Mouse (Mus musculus) Patski (cell line): ENCODE data around the gene Tbc1d14. TPM values are rescaled to one million over a fixed set of nuclear protein-coding genes. Genes with fewer than 3 reads are reported as not detected.

Source experiments
- ATAC-seq: fragments of 100-300 bp; one replicate; pipeline ENCODE4 v1.8.0; 2021
- CTCF ChIA-PET: fragments of 350-600 bp; sonication (Branson Sonifier 250); formaldehyde crosslinking; loops from one replicate; lab custom pipeline; 2022; ENCODE audit warnings: inconsistent platforms; lab: Charles Lee
- POLR2A ChIA-PET: fragments of 350-600 bp; sonication (Branson Sonifier 250); formaldehyde crosslinking; loops from one replicate; lab custom pipeline; 2022; ENCODE audit warnings: antibody characterized with exemption, inconsistent platforms; lab: Charles Lee
- DNase-seq: peaks from one replicate; pipeline ENCODE4 v3.0.0-alpha.2; 2011; ENCODE audit warnings: low read depth, low spot score
- H3K27me3 ChIP-seq: fragments of 371-371 bp; one replicate; pipeline ENCODE4 v1.5.1; 2021
- CTCF ChIP-seq: fragments of 100-300 bp; IDR thresholded peaks from one replicate; pipeline ENCODE4 v1.5.1; 2021
- in situ Hi-C: fragments of 300-500 bp; cut with MboI; formaldehyde crosslinking; loops from 3 replicates; pipeline ENCODE4 v1.11.1; 2018; ENCODE audit warnings: low pct_unique_long_range_greater_than_20kb, mixed read lengths
- polyA plus RNA-seq: library from polyadenylated mRNA; unstranded; gene quantifications from one replicate; pipeline ENCODE4 v1.2.3, GENCODE M21; 2021

The Tbc1d14 gene
- polyA plus RNA-seq, 1 experiment from 2014 or later, result 49.8 TPM

- no peak for ATAC-seq
- CTCF ChIA-PET, result interaction anchor here (1.4 to 1.9 kb wide), 2 partner anchors 22 to 33 kb away, joined by 3 to 5 read pairs; partner anchors contain the start of gene Tada2b
- TF ChIP-seq CTCF, result no peak
- no peak for DNase-seq
- in situ Hi-C loops, result no loop called here
- POLR2A ChIA-PET, result no interaction called here
- H3K27me3 ChIP-seq, result no peaks in the 10 kb centered on the region
These were observed 87.8 kb downstream of the Tbc1d14 start for GRCm38 (mm10) chr5:36505235-36505634.

DNA sequence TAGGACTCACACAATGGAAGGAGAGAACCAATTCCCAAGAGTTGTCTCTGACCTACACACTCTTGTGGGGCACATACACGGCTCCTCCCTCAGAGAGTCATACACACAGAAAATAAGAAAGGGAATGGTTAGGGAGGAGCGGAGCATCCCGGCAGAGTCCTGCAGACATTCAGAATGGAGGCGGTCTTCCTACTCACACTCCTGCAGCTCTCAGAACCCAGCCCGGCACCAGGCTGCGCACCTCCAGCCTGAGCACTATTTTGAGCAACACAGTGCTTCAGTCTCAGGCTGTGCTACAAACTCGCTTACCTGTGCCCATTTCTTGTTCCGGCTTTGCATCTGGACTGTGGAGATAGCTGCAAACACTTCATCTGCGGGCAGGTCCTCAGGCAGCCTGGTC lies 98.4 kb downstream of the Tbc1d14 start:
- DNase-seq (no peak), ATAC-seq (no peak)
- CTCF ChIA-PET, result no interaction called here
- POLR2A ChIA-PET, result no interaction called here
- no peak for TF ChIP-seq CTCF
- in situ Hi-C loops, result loop anchor here (25.0 kb wide), 1 partner anchor 843 kb away; the partner anchor contains the start of genes Evc and Evc2
- no peaks in the 10 kb centered on the region for H3K27me3 ChIP-seq

GRCm38 (mm10) chr5:36493919-36494318 lies 99.2 kb downstream of the Tbc1d14 start:
- ChIA-PET CTCF (no interaction called here), POLR2A (no interaction called here)
- no peaks in the 10 kb centered on the region for H3K27me3 ChIP-seq
- ATAC-seq (no peak), DNase-seq (peak; percentile 22)
- no peak for TF ChIP-seq CTCF
- in situ Hi-C loops, result loop anchor here (25.0 kb wide), 1 partner anchor 843 kb away; the partner anchor contains the start of genes Evc and Evc2

GRCm38 (mm10) chr5:36489225-36489624 lies 103.9 kb downstream of the Tbc1d14 start:
- ATAC-seq (no peak), DNase-seq (no peak)
- POLR2A ChIA-PET, result interaction anchor here (1.2 kb wide), 1 partner anchor 9 kb away, joined by 3 read pairs; no protein-coding TSS in a partner anchor
- in situ Hi-C loops, result loop anchor here (25.0 kb wide), 1 partner anchor 848 kb away; the partner anchor contains the start of genes Evc and Evc2
- CTCF ChIA-PET, result interaction anchor here (1.2 to 3.5 kb wide), 11 partner anchors 12 to 251 kb away, joined by 3 to 12 read pairs (median 5); partner anchors contain the start of gene Grpel1
- no peak for TF ChIP-seq CTCF
- H3K27me3 ChIP-seq, result no peaks in the 10 kb centered on the region

DNA sequence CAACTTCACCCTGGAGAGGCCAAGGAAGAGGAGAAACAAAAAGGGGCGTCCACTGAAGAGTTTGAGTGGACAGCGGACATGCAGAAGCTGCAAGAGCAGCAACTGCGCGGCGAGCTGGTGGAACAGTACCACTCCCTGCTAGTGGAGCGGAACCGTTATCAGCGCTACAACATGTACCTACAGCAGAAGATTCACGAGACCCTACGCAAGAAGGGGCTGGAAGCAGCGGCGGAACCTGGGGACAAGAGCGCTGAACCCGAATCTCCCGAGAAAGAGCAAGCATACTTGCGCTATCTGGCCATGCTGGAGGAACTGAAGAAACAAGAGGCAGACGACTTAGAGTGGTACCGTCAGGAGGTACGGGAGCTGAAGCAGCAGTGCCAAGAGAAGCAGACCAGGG lies 107.8 kb downstream of the Tbc1d14 start:
- POLR2A ChIA-PET, result interaction anchor here (0.6 kb wide), 1 partner anchor 81 kb away, joined by 8 read pairs; no protein-coding TSS in a partner anchor
- TF ChIP-seq CTCF, result no peak
- no peak for ATAC-seq
- DNase-seq, result no peak
- in situ Hi-C loops, result loop anchor here (25.0 kb wide), 1 partner anchor 852 kb away; the partner anchor contains the start of genes Evc and Evc2
- H3K27me3 ChIP-seq, result no peaks in the 10 kb centered on the region
- CTCF ChIA-PET, result interaction anchor here (1.6 to 14.3 kb wide), 3 partner anchors 13 to 24 kb away, joined by 3 to 114 read pairs (median 69); partner anchors contain the start of gene Grpel1

GRCm38 (mm10) chr5:36484171-36484990 lies 108.7 kb downstream of the Tbc1d14 start, which contains the start of the genes Tada2b and Ccdc96:
Gene Tada2b (minus strand): TSS chr5:36484285.
Gene Ccdc96 (plus strand): TSS chr5:36484588.
- ChIA-PET CTCF (interaction anchor here (1.5 to 14.3 kb wide), 3 partner anchors 12 to 21 kb away, joined by 5 to 114 read pairs (median 69); partner anchors contain the start of gene Grpel1), POLR2A (interaction anchor here (0.6 to 1.8 kb wide), 2 partner anchors 19 to 82 kb away, joined by 7 to 8 read pairs; partner anchors contain the start of gene Grpel1)
- peak; percentile 94 for ATAC-seq
- H3K27me3 ChIP-seq, result no peaks in the 10 kb centered on the region
- DNase-seq, result peak; percentile 96
- in situ Hi-C loops, result loop anchor here (25.0 kb wide), 1 partner anchor 853 kb away; the partner anchor contains the start of genes Evc and Evc2
- TF ChIP-seq CTCF, result no peak

GRCm38 (mm10) chr5:36483203-36484101 lies 109.6 kb downstream of the Tbc1d14 start:
- in situ Hi-C loops, result loop anchor here (25.0 kb wide), 1 partner anchor 854 kb away; the partner anchor contains the start of genes Evc and Evc2
- POLR2A ChIA-PET, result interaction anchor here (1.0 to 1.8 kb wide), 3 partner anchors 10 to 19 kb away, joined by 4 to 8 read pairs (median 7); partner anchors contain the start of gene Grpel1
- TF ChIP-seq CTCF, result no peak
- H3K27me3 ChIP-seq, result no peaks in the 10 kb centered on the region
- DNase-seq (no peak), ATAC-seq (peak; percentile 6)
- CTCF ChIA-PET, result interaction anchor here (0.8 to 14.3 kb wide), 7 partner anchors 11 to 257 kb away, joined by 3 to 114 read pairs (median 5); partner anchors contain the start of gene Grpel1

- in situ Hi-C loops, result loop anchor here (25.0 kb wide), 1 partner anchor 856 kb away; the partner anchor contains the start of genes Evc and Evc2
- ATAC-seq (no peak), DNase-seq (no peak)
- no peaks in the 10 kb centered on the region for H3K27me3 ChIP-seq
- TF ChIP-seq CTCF, result no peak
- CTCF ChIA-PET, result interaction anchor here (0.8 to 14.3 kb wide), 7 partner anchors 9 to 262 kb away, joined by 3 to 114 read pairs (median 3); partner anchors contain the start of gene Grpel1
- POLR2A ChIA-PET, result interaction anchor here (0.8 to 1.8 kb wide), 3 partner anchors 8 to 16 kb away, joined by 3 to 6 read pairs (median 4); no protein-coding TSS in a partner anchor
These were observed 112.0 kb downstream of the Tbc1d14 start for GRCm38 (mm10) chr5:36481114-36481513.

- H3K27me3 ChIP-seq, result no peaks in the 10 kb centered on the region
- DNase-seq, result no peak
- ChIA-PET POLR2A (interaction anchor here (0.8 to 1.8 kb wide), 2 partner anchors 8 to 9 kb away, joined by 3 to 6 read pairs; no protein-coding TSS in a partner anchor), CTCF (interaction anchor here (0.8 to 14.3 kb wide), 6 partner anchors 8 to 263 kb away, joined by 3 to 114 read pairs (median 4); partner anchors contain the start of gene Grpel1)
- ATAC-seq, result no peak
- in situ Hi-C loops, result loop anchor here (25.0 kb wide), 1 partner anchor 857 kb away; the partner anchor contains the start of genes Evc and Evc2
- no peak for TF ChIP-seq CTCF
These were observed 112.7 kb downstream of the Tbc1d14 start for GRCm38 (mm10) chr5:36480398-36480797.
